Mouse (Mus musculus) heart, adult 8-10 months (tissue): Measurements from ENCODE around the gene Ubl5. TPM values are rescaled to one million over a fixed set of nuclear protein-coding genes. Genes with fewer than 3 reads are reported as not detected.

Experiments used
- total RNA-seq, 4 experiments: library from RNA; stranded (reverse); gene quantifications; 2 replicates each; pipeline ENCODE4 v1.2.4; 2022

Gene Ubl5
- total RNA-seq, 4 experiments from 2014 or later, result 229 to 288 (median 277) TPM

Other genes starting within 250 kb of the Ubl5 start
- gene Zfp26, start 182.7 kb upstream of the Ubl5 start, total RNA-seq, result 1 to 10 TPM; 5.8 to 8.3 (median 6.4) TPM
- gene Zfp426, start 150.1 kb upstream of the Ubl5 start, total RNA-seq, result 10 to 100 TPM in 2 of 4 experiments, 1 to 10 TPM in 2; 9.3 to 11.2 (median 9.9) TPM
- 10 to 100 TPM; 20.3 to 28.4 (median 21.8) TPM for gene Zfp266, start 121.5 kb upstream of the Ubl5 start, total RNA-seq
- 1 to 10 TPM; 3.2 to 5.7 (median 5.1) TPM for gene Zfp846, start 61.6 kb upstream of the Ubl5 start, total RNA-seq
- gene Fbxl12, start 1.9 kb downstream of the Ubl5 start, total RNA-seq, result 10 to 100 TPM in 2 of 4 experiments, 1 to 10 TPM in 2; 8.2 to 11.4 (median 10.2) TPM
- gene Pin1, start 9.2 kb downstream of the Ubl5 start, total RNA-seq, result 10 to 100 TPM; 18.2 to 20.3 (median 19.7) TPM
- gene Olfm2, start 103.5 kb downstream of the Ubl5 start, total RNA-seq, result under 1 TPM in 3 of 4 experiments, not detected in 1; 0.16 to 0.22 (median 0.22) TPM
- 10 to 100 TPM in 1 of 4 experiments, 1 to 10 TPM in 3; 5.6 to 10.2 (median 6.4) TPM for gene Col5a3, start 172.2 kb downstream of the Ubl5 start, total RNA-seq
- gene Rdh8, start 175.6 kb downstream of the Ubl5 start, total RNA-seq, result not detected
- gene A230050P20Rik, start 225.8 kb downstream of the Ubl5 start, total RNA-seq, result 1 to 10 TPM; 3.4 to 6.0 (median 4.8) TPM
- 1 to 10 TPM; 3.7 to 5.7 (median 4.8) TPM for gene Angptl6, start 236.8 kb downstream of the Ubl5 start, total RNA-seq
- gene Ppan, start 245.3 kb downstream of the Ubl5 start, total RNA-seq, result 1 to 10 TPM; 7.0 to 7.4 (median 7.1) TPM